Mouse (Mus musculus) layer of hippocampus, adult 9-11 months (tissue): ENCODE data around the gene Vamp2.

Source experiments
- DNase-seq: peaks from one replicate; pipeline ENCODE4 v3.0.0; 2022

The Vamp2 gene

GRCm38 (mm10) chr11:69088103-69088855, at the start of gene Vamp2:
Gene Vamp2, plus strand, starts transcription at chr11:69088490.
- peak; percentile 93 for DNase-seq

DNA sequence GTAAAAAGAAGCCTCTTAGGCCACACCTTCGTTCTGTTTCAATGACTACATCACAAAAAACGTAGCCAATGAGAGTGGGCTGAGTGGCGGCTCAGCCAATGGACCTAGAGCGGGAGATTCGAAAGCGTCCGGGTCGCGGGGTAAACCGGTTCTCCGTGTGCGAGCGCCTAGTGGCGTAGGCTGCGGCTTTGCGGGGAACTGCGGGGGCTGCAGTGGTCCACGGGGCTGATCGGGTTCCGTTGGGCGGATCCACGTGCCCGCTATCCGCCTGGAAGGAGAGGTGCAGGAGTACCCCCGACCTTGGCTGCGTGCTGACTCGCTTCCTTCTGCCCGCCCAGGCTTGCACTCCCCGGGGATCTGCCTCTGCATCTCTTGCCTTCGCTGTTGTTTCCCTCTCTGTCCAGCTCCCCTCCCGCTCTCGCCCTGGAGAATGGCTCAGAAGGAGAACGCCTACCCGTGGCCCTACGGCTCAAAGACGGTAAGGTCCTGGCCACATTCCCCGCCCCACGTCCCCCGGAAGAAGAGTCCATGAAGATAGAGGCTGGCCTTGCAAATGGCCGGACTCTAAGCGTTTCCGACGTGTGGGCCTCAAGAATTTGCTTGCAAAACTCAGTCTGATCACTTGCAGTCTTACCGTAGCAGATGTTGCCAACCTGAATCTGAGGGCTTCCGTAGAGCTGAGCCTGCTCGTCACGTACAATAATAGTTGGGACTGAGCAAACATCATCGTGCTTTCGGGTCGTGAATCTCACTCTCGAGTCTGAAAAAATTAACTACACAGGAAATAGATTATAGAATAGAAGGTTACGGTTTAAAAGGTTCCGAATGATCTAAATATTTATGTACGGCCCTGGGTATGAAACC, 42.5 kb upstream of the Vamp2 start, which contains the start of gene Aurkb:
Aurkb (plus strand) TSS at position 117 of the 864 bp plus-strand sequence.
- peak; percentile 69 for DNase-seq

DNA sequence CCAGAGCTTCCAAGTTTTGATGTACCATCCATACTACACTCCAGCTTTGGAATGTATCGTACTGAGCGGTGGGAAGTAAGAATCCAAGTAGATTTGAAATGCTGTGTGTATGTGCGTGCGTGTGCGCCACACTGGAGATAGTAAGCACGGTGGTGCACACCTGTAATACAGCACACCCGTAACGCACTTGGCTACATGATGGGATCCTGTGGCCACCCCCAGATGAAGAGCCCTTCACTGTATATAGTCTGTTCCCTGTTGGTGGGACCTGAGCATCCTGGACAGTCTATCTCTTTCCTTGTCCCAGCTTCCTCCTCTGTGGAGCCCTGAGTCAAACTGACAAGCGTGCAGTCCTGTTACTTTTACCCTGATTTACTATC, 41.9 kb upstream of the Vamp2 start:
- no peak for DNase-seq

DNA sequence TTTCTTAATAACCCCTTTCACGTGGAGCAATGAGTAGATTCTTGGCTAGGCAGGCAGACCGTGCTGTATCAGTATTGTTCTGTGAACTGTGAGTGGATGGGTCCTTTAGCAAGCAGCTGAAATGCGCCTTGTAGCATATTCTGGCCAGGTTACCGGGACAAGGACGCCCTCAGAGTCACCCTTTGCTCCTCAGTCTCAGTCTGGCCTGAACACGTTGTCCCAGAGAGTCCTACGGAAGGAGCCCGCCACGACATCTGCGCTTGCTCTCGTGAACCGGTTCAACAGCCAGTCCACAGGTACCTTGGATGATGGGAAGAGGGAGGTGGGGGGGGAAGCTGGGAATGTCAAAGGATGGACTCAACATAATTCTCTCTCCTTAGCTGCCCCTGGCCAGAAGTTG, 40.7 kb upstream of the Vamp2 start:
- DNase-seq = no peak

- no peak for DNase-seq
Observed at GRCm38 (mm10) chr11:69048151-69048550, 40.1 kb upstream of the Vamp2 start.

DNA sequence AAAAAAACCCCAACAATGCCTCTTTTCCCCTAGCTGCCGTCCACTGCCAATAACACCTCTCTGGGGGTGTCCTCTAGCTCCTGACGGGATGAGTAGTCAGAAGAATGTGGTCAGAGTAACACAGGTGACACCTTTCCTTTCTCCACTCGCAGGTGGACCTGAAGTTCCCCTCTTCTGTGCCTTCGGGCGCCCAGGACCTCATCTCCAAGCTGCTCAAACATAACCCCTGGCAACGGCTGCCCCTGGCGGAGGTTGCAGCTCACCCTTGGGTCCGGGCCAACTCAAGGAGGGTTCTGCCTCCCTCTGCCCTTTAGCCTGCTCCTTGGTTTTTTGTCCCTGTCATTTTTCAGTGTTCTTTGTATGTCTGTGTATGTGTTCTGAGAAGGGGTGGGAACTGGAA, 37.5 kb upstream of the Vamp2 start:
- no peak for DNase-seq

DNA sequence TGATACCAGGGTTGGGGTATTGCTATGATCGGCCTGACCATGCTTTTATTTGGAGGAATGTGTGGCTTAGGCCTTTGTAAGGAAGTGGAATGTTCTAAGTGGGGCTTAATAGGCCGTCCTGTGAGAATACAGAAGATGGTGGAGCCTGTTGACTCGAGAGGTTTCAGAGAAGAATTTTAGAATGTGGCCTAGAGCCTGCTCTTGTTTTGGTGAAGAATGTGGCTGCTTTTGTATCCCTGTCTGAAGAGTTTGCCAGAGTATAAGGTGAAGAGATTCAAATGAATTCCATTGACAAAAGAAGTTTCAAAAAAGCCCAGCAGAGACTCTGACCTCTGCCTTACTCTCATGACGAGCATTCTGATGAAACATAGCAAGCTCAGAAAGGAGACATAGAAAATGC, 36.5 kb upstream of the Vamp2 start:
- no peak for DNase-seq

DNA sequence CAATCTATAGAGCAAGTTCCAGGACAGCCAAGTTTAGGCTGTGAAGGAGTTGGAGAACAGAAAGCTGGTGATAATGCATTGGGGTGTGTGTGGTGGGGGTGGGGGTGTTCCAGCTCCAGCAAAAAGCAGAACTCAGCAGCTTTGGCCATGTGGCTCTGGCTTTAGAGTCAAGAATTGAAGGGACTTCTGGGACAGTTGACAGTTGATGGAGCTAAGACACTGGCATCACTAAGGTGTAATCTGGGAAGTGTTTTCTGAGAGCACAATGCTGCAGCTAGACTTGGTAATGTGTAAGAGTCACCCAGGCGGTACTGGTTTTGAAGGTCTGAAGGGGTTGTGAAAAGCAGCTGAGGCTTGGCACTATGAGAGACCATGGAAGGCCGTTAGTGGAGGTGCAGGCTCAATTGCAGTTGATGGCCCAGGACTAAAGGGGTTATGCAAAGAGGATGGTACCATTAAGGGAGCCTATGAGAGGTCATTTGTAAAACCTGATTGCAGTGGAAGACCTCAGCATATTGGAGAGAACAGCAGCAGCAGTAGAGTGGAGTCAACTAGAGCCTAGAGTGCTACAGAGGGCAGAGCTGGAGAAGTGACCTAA, 35.4 kb upstream of the Vamp2 start:
- DNase-seq = no peak

DNA sequence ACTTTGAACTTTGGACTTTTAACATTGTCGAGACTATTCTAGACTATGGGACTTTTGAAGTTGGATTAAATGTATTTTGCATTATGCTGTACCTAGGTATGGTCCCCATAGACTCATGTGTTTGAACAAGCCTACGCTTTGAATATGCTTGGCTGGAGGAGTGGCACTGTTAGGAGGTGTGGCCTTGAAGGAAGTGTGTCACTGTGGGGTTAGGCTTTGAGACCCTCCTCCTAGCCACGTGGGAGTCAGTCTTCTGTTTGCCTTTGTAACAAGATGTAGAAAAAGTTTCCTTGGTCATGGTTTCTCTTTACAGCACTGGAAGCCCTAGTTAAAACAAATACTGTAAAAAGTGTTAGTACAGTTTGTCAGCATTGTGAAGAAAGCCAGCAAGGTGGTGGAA, 34.4 kb upstream of the Vamp2 start:
- no peak for DNase-seq

GRCm38 (mm10) chr11:69058265-69058664, 30.0 kb upstream of the Vamp2 start:
- DNase-seq = no peak

GRCm38 (mm10) chr11:69058729-69059356, 29.4 kb upstream of the Vamp2 start:
- DNase-seq = no peak

DNA sequence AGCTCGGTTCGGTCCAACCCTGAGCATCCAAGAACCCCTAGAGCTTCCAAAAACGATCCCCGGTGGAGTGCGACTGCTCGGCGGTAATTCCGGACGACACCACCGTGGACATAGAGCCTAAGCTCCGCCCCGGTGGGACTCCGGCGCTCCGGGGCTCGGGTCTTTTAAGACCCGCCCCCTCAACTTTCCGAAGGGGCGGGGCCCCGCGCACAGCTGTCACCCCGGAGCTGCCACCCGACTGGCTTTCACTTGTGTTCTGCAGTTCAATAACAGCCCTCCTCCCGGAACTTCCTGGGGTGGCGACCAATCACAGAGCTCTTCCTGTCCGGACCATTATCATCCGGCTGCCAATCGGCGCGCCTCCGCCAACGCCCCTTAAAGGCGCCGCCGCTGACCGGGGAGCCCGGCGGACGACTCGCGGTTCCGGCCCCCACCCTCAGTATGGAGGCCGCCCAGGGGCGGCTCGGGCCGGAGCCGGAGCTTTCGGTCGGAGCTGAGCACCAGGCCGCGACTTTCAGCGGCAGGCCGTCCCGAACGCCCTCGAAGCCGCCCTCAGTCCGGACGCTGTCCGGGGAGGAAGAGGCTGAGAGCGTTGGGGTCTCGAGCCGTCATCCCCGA, 28.8 kb upstream of the Vamp2 start, which contains the start of gene Borcs6:
Borcs6 (plus strand) TSS at position 361 of the 618 bp plus-strand sequence.
- DNase-seq = peak; percentile 99

DNA sequence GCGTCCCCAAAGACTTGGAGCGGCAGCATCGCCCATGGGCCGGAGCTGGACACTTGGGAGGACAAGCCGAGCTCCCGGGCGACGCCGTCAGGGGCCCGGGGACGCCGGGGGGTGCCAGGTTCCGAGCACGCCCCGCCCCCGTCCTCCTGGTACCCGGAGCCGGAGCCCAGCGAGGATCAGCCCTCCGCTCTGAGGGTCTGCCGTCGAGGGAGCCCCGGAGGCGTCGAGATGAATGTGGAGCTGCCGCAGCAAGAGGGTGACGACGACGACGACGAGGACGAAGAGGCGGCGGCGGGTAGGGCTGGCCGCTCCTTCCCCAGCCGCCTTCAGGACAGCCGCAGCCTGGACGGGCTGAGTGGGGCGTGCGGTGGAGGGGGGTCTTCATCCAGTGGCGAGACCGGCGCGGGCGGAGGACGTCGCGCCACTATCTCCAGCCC, 28.3 kb upstream of the Vamp2 start:
- DNase-seq = peak; percentile 38

DNA sequence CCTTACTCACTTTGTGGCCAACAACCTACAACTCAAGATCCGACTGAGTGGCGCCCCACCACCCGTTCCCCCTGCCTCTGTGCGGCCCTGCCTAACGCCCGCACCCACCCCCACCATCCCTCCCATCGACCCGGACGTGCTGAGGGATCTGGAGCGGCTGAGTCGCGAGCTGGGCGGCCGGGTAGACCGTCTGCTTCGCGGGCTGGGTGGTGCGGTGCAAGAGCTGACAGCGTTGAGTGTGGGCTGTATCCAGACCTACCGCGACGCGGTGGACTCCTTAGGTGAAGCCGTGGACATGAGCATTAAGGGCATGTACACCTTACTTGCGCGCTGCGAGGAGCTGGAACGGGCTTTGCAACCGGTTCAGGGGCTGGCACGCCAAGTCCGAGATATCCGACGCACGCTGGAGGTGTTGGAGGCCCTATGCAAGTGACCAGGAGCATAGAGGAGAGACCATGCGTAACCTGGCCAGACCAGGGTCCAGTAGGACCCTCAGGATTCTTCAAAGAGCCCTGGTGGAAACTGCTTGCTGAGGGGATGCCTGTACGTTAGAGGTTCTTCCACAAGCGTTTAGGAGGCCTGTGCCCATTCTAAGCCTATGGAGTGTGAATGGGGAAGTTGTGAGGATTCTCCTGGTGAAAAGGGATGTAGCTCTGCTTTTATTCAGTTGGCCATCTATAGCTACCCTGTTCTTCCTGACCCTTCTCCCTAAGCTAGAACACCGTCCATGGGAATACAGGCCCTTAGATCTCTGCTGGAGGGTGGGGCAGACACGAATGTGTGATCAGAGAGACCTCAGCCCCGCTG, 27.6 kb upstream of the Vamp2 start:
- DNase-seq = peak; percentile 42

DNA sequence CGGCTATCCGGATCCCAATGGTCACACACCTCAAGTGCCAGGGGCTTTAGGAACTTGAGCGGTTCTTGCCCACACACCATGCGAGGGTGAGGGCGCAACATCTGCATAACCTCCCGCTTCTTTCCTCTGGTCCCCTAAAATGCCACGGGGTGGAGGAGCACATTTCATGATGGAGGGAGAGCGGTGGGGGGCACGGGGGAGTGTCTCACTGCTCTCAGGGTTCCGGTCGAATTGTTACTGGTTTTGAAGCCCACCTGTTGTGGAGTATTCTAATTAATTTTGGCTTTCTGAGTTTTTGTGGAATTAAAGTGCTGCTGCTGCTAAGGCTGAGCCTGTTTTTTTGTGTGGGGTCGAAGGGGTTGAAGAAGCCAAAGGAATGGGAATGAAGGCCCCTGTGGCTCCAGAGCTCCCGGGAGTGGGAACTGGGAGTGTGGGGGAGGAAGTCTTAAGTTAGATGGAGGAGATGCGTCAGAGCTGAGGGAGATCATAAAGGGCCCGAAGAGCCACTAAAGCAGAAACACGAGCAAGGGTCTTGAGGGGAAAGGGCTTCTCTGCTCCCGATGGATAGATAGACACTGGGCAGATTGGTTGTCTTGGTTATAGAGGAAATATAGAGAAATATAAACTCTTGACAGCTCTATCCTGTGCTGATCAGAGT, 26.9 kb upstream of the Vamp2 start:
- peak; percentile 40 for DNase-seq

- DNase-seq = peak; percentile 66
Observed at GRCm38 (mm10) chr11:69062194-69062760, 26.0 kb upstream of the Vamp2 start.

GRCm38 (mm10) chr11:69062761-69063224, 25.5 kb upstream of the Vamp2 start:
- peak; percentile 94 for DNase-seq

DNA sequence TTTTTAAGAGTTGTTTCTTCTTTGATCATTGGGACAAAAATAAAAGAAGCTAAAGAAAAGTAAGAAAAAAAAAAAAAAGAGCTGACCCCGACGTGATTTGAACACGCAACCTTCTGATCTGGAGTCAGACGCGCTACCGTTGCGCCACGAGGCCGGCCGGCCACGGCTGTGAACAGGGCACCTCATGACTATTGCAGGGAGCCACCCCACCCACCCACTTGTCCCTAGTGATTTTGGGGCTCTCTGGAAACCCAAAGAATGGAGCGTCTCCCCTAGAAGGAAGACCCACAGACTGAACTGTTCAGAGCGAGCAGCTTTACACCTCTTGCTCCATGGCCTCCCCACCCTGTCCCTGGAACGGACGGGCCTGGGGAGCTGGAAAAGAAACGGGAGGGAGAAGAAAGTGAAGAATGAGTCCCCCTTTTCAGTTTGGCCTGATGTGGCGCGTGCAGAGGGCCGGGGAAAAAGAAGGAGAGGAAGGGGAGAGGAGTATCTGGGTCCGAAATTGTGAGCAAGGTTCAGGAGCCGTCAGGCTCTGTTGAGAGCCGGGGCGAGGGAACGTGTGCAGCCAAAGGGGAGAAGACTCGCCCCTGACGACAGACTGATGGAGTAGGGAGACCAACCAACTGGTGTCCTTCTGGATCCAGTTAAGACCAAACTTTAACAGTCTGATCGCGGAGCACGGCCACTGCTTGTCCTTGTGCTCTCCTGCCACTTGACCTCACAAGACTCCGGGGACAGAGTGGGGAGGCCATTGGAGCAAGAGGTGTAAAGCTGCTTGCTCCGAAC, 24.7 kb upstream of the Vamp2 start:
- peak; percentile 52 for DNase-seq

- DNase-seq = no peak
Observed at GRCm38 (mm10) chr11:69064259-69065133, 23.8 kb upstream of the Vamp2 start.
